Mouse (Mus musculus): ENCODE results near the gene Pde5a. TPM values are rescaled to one million over a fixed set of nuclear protein-coding genes. Genes with fewer than 3 reads are reported as not detected.
A peak's percentile ranks its signal among the peaks of the same experiment; 100 is the strongest.

Pde5a gene
- polyA plus RNA-seq, 1 experiment from 2014 or later = 1.2 TPM

DNA sequence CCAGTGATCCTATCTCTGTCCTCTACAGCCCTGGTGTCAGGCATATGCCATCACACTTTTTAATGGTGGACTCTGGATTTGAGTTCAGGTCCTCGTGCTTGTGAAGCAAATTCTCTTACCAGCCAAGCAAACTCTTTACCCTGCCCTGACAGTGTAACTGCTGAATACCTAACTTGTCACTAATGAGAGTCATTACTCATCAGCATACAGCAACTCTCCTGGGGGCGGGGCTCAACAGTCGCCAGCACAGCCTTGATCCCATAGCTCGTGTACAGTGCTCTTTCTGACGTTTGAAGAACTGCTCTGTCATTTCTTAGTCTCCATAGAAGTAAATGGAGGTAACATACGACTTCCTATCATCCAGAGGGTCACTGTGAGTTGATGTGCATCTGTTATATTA, 169.5 kb downstream of the Pde5a start:
- H3K4me3 ChIP-seq (replicated peaks) = no peak overlapping the region
- H3K4me2 ChIP-seq = no peak overlapping the region
- no peak for ATAC-seq (ENCODE audit: low FRiP score)
- 55% methylated on average over 6 of the region's 6 CpGs for WGBS
- no peak overlapping the region for H3K27ac ChIP-seq (replicated peaks)
- H3K36me3 ChIP-seq = no peaks in the 10 kb centered on the region
- no peaks in the 10 kb centered on the region for H3K27me3 ChIP-seq (replicated peaks)
- no peak overlapping the region for H3K9ac ChIP-seq (replicated peaks)
- no peaks in the 10 kb centered on the region for H3K9me3 ChIP-seq (replicated peaks)
- no peaks in the 10 kb centered on the region for H3K4me1 ChIP-seq

DNA sequence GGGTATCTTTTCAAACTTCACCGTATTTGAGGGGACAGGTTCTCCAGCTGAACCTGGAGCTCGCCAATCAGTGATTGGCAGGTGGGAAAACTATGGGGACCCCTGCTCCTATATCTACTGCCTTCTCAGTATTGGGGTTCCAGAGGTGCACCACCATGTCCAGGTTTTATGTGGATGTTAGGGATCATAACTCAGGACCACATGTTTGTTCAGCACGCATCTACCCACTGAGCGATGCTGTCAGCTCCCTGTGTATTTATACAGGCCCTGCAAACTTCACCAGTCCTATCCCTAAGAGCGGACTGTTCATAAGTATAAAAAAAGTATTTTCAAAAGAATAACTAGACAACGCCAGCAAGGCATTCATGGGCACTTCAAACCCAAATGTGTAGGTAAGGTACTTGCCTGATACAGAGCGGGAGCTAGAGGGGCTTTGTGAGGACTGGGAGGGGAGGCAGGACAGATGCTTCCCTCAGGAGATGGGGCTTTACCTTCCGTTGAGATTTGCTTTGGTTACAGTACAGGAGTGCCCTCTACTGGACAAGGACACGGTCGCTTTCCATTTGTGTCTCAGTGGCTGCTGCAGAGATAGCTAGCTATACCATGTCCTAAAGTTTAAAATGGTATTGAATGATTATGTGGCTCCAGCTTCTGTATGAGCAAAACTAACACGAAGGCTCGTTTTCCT, 175.1 kb downstream of the Pde5a start:
- Histone ChIP-seq H3K4me1 (no peaks in the 10 kb centered on the region), H3K36me3 (no peaks in the 10 kb centered on the region), H3K27ac (replicated peaks) (no peak overlapping the region), H3K4me2 (no peak overlapping the region), H3K27me3 (replicated peaks) (no peaks in the 10 kb centered on the region), H3K9me3 (replicated peaks) (no peaks in the 10 kb centered on the region), H3K9ac (replicated peaks) (no peak overlapping the region), H3K4me3 (replicated peaks) (no peak overlapping the region)
- ATAC-seq (ENCODE audit: low FRiP score) = peak; percentile 35; the same call in 1 of the 2 replicates
- 46% methylated on average over 12 of the region's 12 CpGs for WGBS

DNA sequence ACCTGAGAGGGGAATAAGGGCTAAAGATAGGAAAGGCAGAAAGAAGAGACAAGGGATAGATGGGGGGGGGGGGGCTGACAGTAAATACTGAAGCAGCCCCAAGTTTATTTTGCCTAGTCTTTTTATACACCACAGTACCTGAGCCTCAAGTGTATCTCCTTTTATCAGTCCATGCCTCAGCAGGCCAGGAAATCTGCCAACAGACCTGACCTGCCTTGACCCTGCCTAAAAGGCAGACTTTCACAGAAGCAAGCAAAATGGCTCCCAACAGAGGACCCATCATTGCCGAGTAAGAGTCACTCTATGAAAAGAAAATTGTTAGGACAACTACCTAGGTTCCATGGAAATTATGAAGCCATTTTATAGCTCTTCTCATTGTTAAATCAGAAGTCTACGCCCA, 179.1 kb downstream of the Pde5a start:
- WGBS = 86% methylated on average over 2 of the region's 2 CpGs
- Histone ChIP-seq H3K27me3 (replicated peaks) (no peaks in the 10 kb centered on the region), H3K4me1 (no peaks in the 10 kb centered on the region), H3K4me3 (replicated peaks) (no peak overlapping the region), H3K9ac (replicated peaks) (no peak overlapping the region), H3K9me3 (replicated peaks) (no peaks in the 10 kb centered on the region), H3K4me2 (no peak overlapping the region), H3K36me3 (no peaks in the 10 kb centered on the region), H3K27ac (replicated peaks) (no peak overlapping the region)
- ATAC-seq (ENCODE audit: low FRiP score) = no peak

Other genes starting within 250 kb of the Pde5a start
- 135 and 147 TPM in 2 replicates for gene Fnbp1l, start 109.2 kb upstream of the Pde5a start, polyA plus RNA-seq (2015; fragmentation: Nextera tagmentation; extraction: Ambion mirVana)
- gene Fabp2, start 166.1 kb downstream of the Pde5a start, polyA plus RNA-seq (2015; fragmentation: Nextera tagmentation; extraction: Ambion mirVana) = 2.9 TPM in 1 of 2 replicates, not detected in the other
- gene Gm10959, start 190.4 kb downstream of the Pde5a start, polyA plus RNA-seq (2015; fragmentation: Nextera tagmentation; extraction: Ambion mirVana) = not detected in 2 replicates
- 90.4 and 101 TPM in 2 replicates for gene 1810037I17Rik, start 195.3 kb downstream of the Pde5a start, polyA plus RNA-seq (2015; fragmentation: Nextera tagmentation; extraction: Ambion mirVana)

Measured in neural tube, embryonic 15.5 days (tissue).